Mouse (Mus musculus) limb, embryonic 14.5 days (tissue): ENCODE results near the gene Zbtb20. TPM values are rescaled to one million over a fixed set of nuclear protein-coding genes. Genes with fewer than 3 reads are reported as not detected.
"Not testable (repeated sequence)": the region's sequence is repeated elsewhere in the genome, so short reads cannot be mapped to it uniquely, and the experiment has no call there.

Experiments used
- ATAC-seq: fragments of 200-750 bp; cut with Nextera tagmentation; 2 replicates; pipeline ENCODE4 v1.8.0; 2017; ENCODE audit warnings: low read depth, moderate number of reproducible peaks, moderate TSS enrichment; ENCODE audit not compliant: low FRiP score
- DNase-seq: peaks from one replicate; pipeline ENCODE4 v3.0.0-alpha.2; 2015; ENCODE audit warnings: low spot score
- H3K27ac ChIP-seq: fragments of 300-500 bp; sonication (generic); replicated peaks from 2 replicates; pipeline ENCODE4 v1.5.1; 2014; ENCODE audit warnings: low read depth, mild to moderate bottlenecking, low read length, moderate library complexity, mixed read lengths
- H3K27me3 ChIP-seq: fragments of 300-500 bp; sonication (generic); 2 replicates; pipeline ENCODE4 v1.6.1; 2014; ENCODE audit warnings: low read length, mixed read lengths; ENCODE audit not compliant: control insufficient read depth, insufficient read depth
- H3K36me3 ChIP-seq: fragments of 300-500 bp; sonication (generic); 2 replicates; pipeline ENCODE4 v1.6.1; 2014; ENCODE audit warnings: mild to moderate bottlenecking, low read length, moderate library complexity, mixed read lengths; ENCODE audit not compliant: control insufficient read depth, insufficient read depth
- H3K4me1 ChIP-seq: fragments of 300-500 bp; sonication (generic); 2 replicates; pipeline ENCODE4 v1.6.1; 2014; ENCODE audit warnings: antibody characterized with exemption, low read length, mixed read lengths; ENCODE audit not compliant: control insufficient read depth, insufficient read depth
- H3K4me2 ChIP-seq: fragments of 300-500 bp; sonication (generic); replicated peaks from 2 replicates; pipeline ENCODE4 v1.6.1; 2014; ENCODE audit warnings: low read depth, mild to moderate bottlenecking, low read length, moderate library complexity; ENCODE audit not compliant: severe bottlenecking
- H3K4me3 ChIP-seq: fragments of 300-500 bp; sonication (generic); replicated peaks from 2 replicates; pipeline ENCODE4 v1.5.1; 2014; ENCODE audit warnings: low read length
- H3K9ac ChIP-seq: fragments of 300-500 bp; sonication (generic); 2 replicates; pipeline ENCODE4 v1.6.1; 2014; ENCODE audit warnings: mild to moderate bottlenecking, low read depth, low read length, moderate library complexity; ENCODE audit not compliant: severe bottlenecking
- H3K9me3 ChIP-seq: fragments of 300-500 bp; sonication (generic); 2 replicates; pipeline ENCODE4 v1.6.1; 2016; ENCODE audit warnings: low read length; ENCODE audit not compliant: control insufficient read depth
- POLR2A ChIP-seq: fragments of 200-500 bp; IDR thresholded peaks from 2 replicates; pipeline ENCODE4 v1.8.0; 2012; ENCODE audit warnings: inconsistent platforms, mild to moderate bottlenecking, moderate library complexity, borderline replicate concordance; ENCODE audit not compliant: insufficient read depth, insufficient read length; ENCODE audit errors: extremely low read depth
- WGBS: fragments of 180-500 bp; shearing (Covaris S2); extraction: QIAGEN DNeasy Blood & Tissue Kit; methylation state at CpG from one replicate; pipeline ENCODE4 v1.1.7; 2014; 5-methylcytosine and 5-hydroxymethylcytosine counted together
- polyA plus RNA-seq, 2 experiments: library from polyadenylated mRNA; depleted of rRNA in 1 of 2; stranded (reverse) in 1 of 2; unstranded in 1 of 2; fragments of >200 nt; fragmentation: Nextera tagmentation in 1 of 2; extraction: Ambion mirVana in 1 of 2; gene quantifications; 2 replicates each; pipeline versions ENCODE4 v1.2.1 to v1.2.3; 2012 to 2014

Zbtb20 gene
- polyA plus RNA-seq, 2 experiments = 2.5 to 17.6 TPM

DNA sequence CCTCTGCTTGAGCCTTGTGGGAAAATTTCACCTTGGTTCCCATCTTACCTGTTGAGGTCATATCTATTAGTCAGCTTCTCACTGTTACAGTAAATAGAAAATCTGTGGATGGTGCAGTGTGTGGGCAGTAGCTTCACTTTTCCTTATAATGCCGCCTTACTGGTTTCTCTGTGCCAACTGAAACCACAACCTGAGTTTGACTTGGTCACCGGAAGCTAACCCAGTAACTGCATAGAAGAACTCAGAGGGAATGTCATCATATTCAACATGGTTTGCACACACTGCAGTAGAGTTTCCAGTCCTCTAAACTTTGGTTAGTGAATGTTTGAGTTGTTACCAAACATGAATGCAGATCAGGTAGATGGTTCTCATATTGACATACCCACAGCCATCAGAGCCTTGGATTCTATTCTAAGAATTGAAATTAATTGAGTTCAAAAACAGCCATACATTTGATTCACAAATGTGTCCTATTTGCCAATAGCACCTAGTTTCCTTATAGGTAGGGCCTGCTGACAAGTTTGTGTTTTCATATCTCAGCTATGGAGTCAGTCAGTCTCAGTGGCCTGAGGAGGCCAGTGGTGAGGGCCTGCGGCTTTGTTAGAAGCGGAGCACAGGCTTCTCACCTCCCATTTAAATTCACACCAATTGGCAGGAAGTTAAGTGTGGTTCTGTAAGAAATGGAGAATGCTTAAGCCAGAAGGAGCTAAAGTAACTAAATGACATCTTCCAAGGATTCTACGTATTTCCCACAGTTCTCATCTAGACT, 44.5 kb downstream of the Zbtb20 start:
- WGBS = 86% methylated on average over 5 of the region's 5 CpGs

GRCm38 (mm10) chr16:42921436-42921835, 45.8 kb downstream of the Zbtb20 start:
- WGBS = 47% methylated on average over 4 of the region's 4 CpGs
- Histone ChIP-seq H3K9ac (no peak overlapping the region), H3K4me1 (0 out of 2 replicates have a peak, but pooled peaks cover 3% of the 10 kb centered on the region), H3K27ac (no peak overlapping the region), H3K4me2 (no peak overlapping the region), H3K36me3 (no peaks in the 10 kb centered on the region), H3K27me3 (no peaks in the 10 kb centered on the region), H3K4me3 (no peak overlapping the region), H3K9me3 (no peaks in the 10 kb centered on the region)
- DNase-seq (no peak), ATAC-seq (no peak)
- TF ChIP-seq POLR2A = no peak

More for the DNA sequence above, 44.5 kb downstream of the Zbtb20 start:
- no peak overlapping the region for H3K9ac ChIP-seq
- no peak for TF ChIP-seq POLR2A
- H3K4me1 ChIP-seq = 0 out of 2 replicates have a peak, but pooled peaks cover 3% of the 10 kb centered on the region
- no peak overlapping the region for H3K27ac ChIP-seq
- DNase-seq (no peak), ATAC-seq (no peak)
- H3K36me3 ChIP-seq = no peaks in the 10 kb centered on the region
- no peaks in the 10 kb centered on the region for H3K9me3 ChIP-seq
- no peak overlapping the region for H3K4me3 ChIP-seq
- no peak overlapping the region for H3K4me2 ChIP-seq
- H3K27me3 ChIP-seq = no peaks in the 10 kb centered on the region

GRCm38 (mm10) chr16:42938211-42938610, 62.5 kb downstream of the Zbtb20 start:
- TF ChIP-seq POLR2A = no peak
- H3K36me3 ChIP-seq = no peaks in the 10 kb centered on the region
- no peaks in the 10 kb centered on the region for H3K9me3 ChIP-seq
- H3K4me1 ChIP-seq = no peaks in the 10 kb centered on the region
- H3K4me2 ChIP-seq = no peak overlapping the region
- DNase-seq (no peak), ATAC-seq (no peak)
- no peak overlapping the region for H3K9ac ChIP-seq
- 63% methylated on average over 2 of the region's 2 CpGs for WGBS
- no peak overlapping the region for H3K4me3 ChIP-seq
- no peak overlapping the region for H3K27ac ChIP-seq
- H3K27me3 ChIP-seq = no peaks in the 10 kb centered on the region

GRCm38 (mm10) chr16:42947016-42947415, 71.3 kb downstream of the Zbtb20 start:
- H3K27ac ChIP-seq = no peak overlapping the region
- H3K4me3 ChIP-seq = no peak overlapping the region
- no peak overlapping the region for H3K4me2 ChIP-seq
- H3K4me1 ChIP-seq = no peaks in the 10 kb centered on the region
- H3K9me3 ChIP-seq = no peaks in the 10 kb centered on the region
- no peak for TF ChIP-seq POLR2A
- no peak for DNase-seq
- 75% methylated on average over 4 of the region's 4 CpGs for WGBS
- H3K9ac ChIP-seq = no peak overlapping the region
- H3K36me3 ChIP-seq = no peaks in the 10 kb centered on the region
- H3K27me3 ChIP-seq = no peaks in the 10 kb centered on the region
- no peak for ATAC-seq

GRCm38 (mm10) chr16:42955401-42955800, 79.7 kb downstream of the Zbtb20 start:
- not testable (repeated sequence) for ATAC-seq, H3K9me3 ChIP-seq, DNase-seq, H3K4me1 ChIP-seq, H3K4me2 ChIP-seq, H3K9ac ChIP-seq, H3K36me3 ChIP-seq, H3K27me3 ChIP-seq, H3K27ac ChIP-seq, H3K4me3 ChIP-seq
- WGBS = 94% methylated on average over 17 of the region's 17 CpGs
